Mouse (Mus musculus) forebrain, postnatal 0 days (tissue): ENCODE measurements at regions not wholly inside any gene's neighbourhood (a gene's known extent, or its start where the extent isn't known, plus 50 kb on each side); places are given as distances from the start of the nearest gene placed in this dataset.

Experiments
- ATAC-seq: fragments of 200-750 bp; cut with Nextera tagmentation; 2 replicates; pipeline ENCODE4 v1.8.0; 2017; ENCODE audit warnings: mild to moderate bottlenecking, moderate library complexity
- DNase-seq: peaks from one replicate; pipeline ENCODE4 v3.0.0-alpha.2; 2015
- H3K27ac ChIP-seq: fragments of 300-500 bp; sonication (generic); 2 replicates; pipeline ENCODE4 v1.5.1; 2014; ENCODE audit warnings: low read depth, mild to moderate bottlenecking, antibody characterized with exemption, low read length, moderate library complexity, mixed read lengths
- H3K27me3 ChIP-seq: fragments of 300-500 bp; sonication (generic); 2 replicates; pipeline ENCODE4 v1.6.1; 2014; ENCODE audit warnings: mild to moderate bottlenecking, low read length, mixed read lengths; ENCODE audit not compliant: insufficient read depth
- H3K36me3 ChIP-seq: fragments of 300-500 bp; sonication (generic); 2 replicates; pipeline ENCODE4 v1.6.1; 2014; ENCODE audit warnings: mild to moderate bottlenecking, moderate library complexity; ENCODE audit not compliant: insufficient read depth
- H3K4me1 ChIP-seq: fragments of 300-500 bp; sonication (generic); 2 replicates; pipeline ENCODE4 v1.6.1; 2014; ENCODE audit warnings: antibody characterized with exemption; ENCODE audit not compliant: insufficient read depth
- H3K4me2 ChIP-seq: fragments of 300-500 bp; sonication (generic); 2 replicates; pipeline ENCODE4 v1.6.1; 2014; ENCODE audit warnings: low read depth, mild to moderate bottlenecking, moderate library complexity
- H3K4me3 ChIP-seq: fragments of 300-500 bp; sonication (generic); 2 replicates; pipeline ENCODE4 v1.5.1; 2014; ENCODE audit warnings: low read depth, low read length, mixed read lengths
- H3K9ac ChIP-seq: fragments of 300-500 bp; sonication (generic); 2 replicates; pipeline ENCODE4 v1.6.1; 2014; ENCODE audit warnings: mild to moderate bottlenecking
- H3K9me3 ChIP-seq: fragments of 300-500 bp; sonication (generic); 2 replicates; pipeline ENCODE4 v1.6.1; 2016; ENCODE audit warnings: low read length
- CTCF ChIP-seq: sonication (generic); IDR thresholded peaks from 2 replicates; pipeline ENCODE4 v1.5.1; 2016; ENCODE audit warnings: antibody characterized with exemption, control low read depth, low read depth
- WGBS: fragments of 180-500 bp; shearing (Covaris S2); extraction: QIAGEN DNeasy Blood & Tissue Kit; methylation state at CpG from one replicate; pipeline ENCODE4 v1.1.7; 2014; 5-methylcytosine and 5-hydroxymethylcytosine counted together

DNA sequence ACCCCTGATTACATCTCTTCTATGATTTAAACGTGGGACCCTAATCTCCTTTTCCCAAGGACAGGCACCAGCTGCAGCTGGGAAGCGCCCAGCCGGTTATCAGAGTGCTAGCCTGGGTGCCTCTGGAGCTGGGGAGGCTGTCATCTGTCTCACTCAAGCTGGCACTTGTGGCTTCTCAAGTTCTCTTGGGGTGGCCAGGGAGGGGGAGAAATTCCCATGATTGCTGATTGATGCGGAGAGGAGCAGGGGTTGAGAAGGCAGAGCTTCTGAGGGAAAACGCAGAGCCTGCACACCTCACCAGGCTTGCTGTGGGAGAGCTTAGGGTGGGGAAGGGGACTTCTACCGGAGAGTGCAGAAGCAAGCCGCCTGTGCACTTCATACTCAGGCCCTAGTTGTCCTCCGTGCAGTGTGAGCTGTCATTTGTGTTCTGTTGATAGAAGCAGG, 626.3 kb downstream of the Zfp706 start:
- H3K9ac ChIP-seq: peak overlapping the region; percentile 35; the same call in 1 of the 2 replicates
- H3K27me3 ChIP-seq: no peaks in the 10 kb centered on the region; the same call in 1 of the 2 replicates
- WGBS: 4% methylated on average over 8 of the region's 8 CpGs
- H3K4me2 ChIP-seq: peak overlapping the region; percentile 40
- TF ChIP-seq CTCF: no peak
- ATAC-seq: peak; percentile 55; the same call in 1 of the 2 replicates
- H3K9me3 ChIP-seq: no peaks in the 10 kb centered on the region
- H3K27ac ChIP-seq: no peak overlapping the region
- peak overlapping the region; percentile 21 for H3K4me3 ChIP-seq
- peak; percentile 10 for DNase-seq
- no peaks in the 10 kb centered on the region for H3K36me3 ChIP-seq
- H3K4me1 ChIP-seq: no peaks in the 10 kb centered on the region

GRCm38 (mm10) chr15:36380461-36381227, 626.9 kb downstream of the Zfp706 start:
- 10% methylated on average over 17 of the region's 17 CpGs for WGBS
- DNase-seq (no peak), ATAC-seq (peak; percentile 61; the same call in 1 of the 2 replicates)
- H3K27me3 ChIP-seq: no peaks in the 10 kb centered on the region; the same call in 1 of the 2 replicates
- peak overlapping the region; percentile 40 for H3K4me2 ChIP-seq
- H3K27ac ChIP-seq: no peak overlapping the region
- no peaks in the 10 kb centered on the region for H3K9me3 ChIP-seq
- no peak for TF ChIP-seq CTCF
- no peaks in the 10 kb centered on the region for H3K4me1 ChIP-seq
- no peaks in the 10 kb centered on the region for H3K36me3 ChIP-seq
- H3K4me3 ChIP-seq: peak overlapping the region; percentile 21
- H3K9ac ChIP-seq: no peak overlapping the region

- no peak for DNase-seq
- Histone ChIP-seq H3K36me3 (no peaks in the 10 kb centered on the region), H3K4me2 (no peak overlapping the region), H3K27ac (no peak overlapping the region), H3K9me3 (no peaks in the 10 kb centered on the region), H3K4me1 (peaks cover 6% of the 10 kb centered on the region; the same call in 1 of the 2 replicates), H3K4me3 (no peak overlapping the region), H3K27me3 (no peaks in the 10 kb centered on the region; the same call in 1 of the 2 replicates), H3K9ac (no peak overlapping the region)
- ATAC-seq: no peak
- no peak for TF ChIP-seq CTCF
- 91% methylated on average over 4 of the region's 4 CpGs for WGBS
Observed at GRCm38 (mm10) chr15:36378640-36379039, 628.9 kb downstream of the Zfp706 start.

GRCm38 (mm10) chr15:36376551-36376950, 631.0 kb downstream of the Zfp706 start:
- H3K27me3 ChIP-seq: no peaks in the 10 kb centered on the region; the same call in 1 of the 2 replicates
- H3K4me2 ChIP-seq: no peak overlapping the region
- no peak overlapping the region for H3K4me3 ChIP-seq
- H3K9ac ChIP-seq: no peak overlapping the region
- H3K27ac ChIP-seq: no peak overlapping the region
- 63% methylated on average over 6 of the region's 6 CpGs for WGBS
- TF ChIP-seq CTCF: no peak
- H3K9me3 ChIP-seq: no peaks in the 10 kb centered on the region
- no peak for DNase-seq
- H3K4me1 ChIP-seq: peaks cover 6% of the 10 kb centered on the region; the same call in 1 of the 2 replicates
- no peak for ATAC-seq
- no peaks in the 10 kb centered on the region for H3K36me3 ChIP-seq

GRCm38 (mm10) chr15:36375549-36375885, 632.1 kb downstream of the Zfp706 start:
- no peak for TF ChIP-seq CTCF
- H3K27ac ChIP-seq: no peak overlapping the region
- 11% methylated on average over 1 of the region's 1 CpGs for WGBS
- H3K4me1 ChIP-seq: peaks cover 6% of the 10 kb centered on the region; the same call in 1 of the 2 replicates
- no peaks in the 10 kb centered on the region for H3K36me3 ChIP-seq
- H3K4me2 ChIP-seq: peak overlapping the region; percentile 73
- DNase-seq (no peak), ATAC-seq (peak; percentile 7; the same call in 1 of the 2 replicates)
- H3K9ac ChIP-seq: no peak overlapping the region
- H3K9me3 ChIP-seq: no peaks in the 10 kb centered on the region
- no peaks in the 10 kb centered on the region; the same call in 1 of the 2 replicates for H3K27me3 ChIP-seq
- H3K4me3 ChIP-seq: peak overlapping the region; percentile 43

- no peaks in the 10 kb centered on the region for H3K27me3 ChIP-seq
- H3K9me3 ChIP-seq: no peaks in the 10 kb centered on the region
- 2% methylated on average over 20 of the region's 20 CpGs for WGBS
- DNase-seq (peak; percentile 62), ATAC-seq (peak; percentile 82)
- H3K4me1 ChIP-seq: peaks cover 6% of the 10 kb centered on the region; the same call in 1 of the 2 replicates
- H3K4me3 ChIP-seq: peak overlapping the region; percentile 43
- H3K36me3 ChIP-seq: no peaks in the 10 kb centered on the region
- peak overlapping the region; percentile 73 for H3K4me2 ChIP-seq
- no peak for TF ChIP-seq CTCF
- H3K27ac ChIP-seq: peak overlapping the region; percentile 54; the same call in 1 of the 2 replicates
- peak overlapping the region; percentile 55 for H3K9ac ChIP-seq
Observed at GRCm38 (mm10) chr15:36374732-36375548, 632.6 kb downstream of the Zfp706 start.
